Mouse (Mus musculus) MN1 (cell line): ENCODE data around the gene Osbpl9.

Experiments used
- DNase-seq: peaks from one replicate; pipeline ENCODE4 v3.0.0-alpha.2; 2016; ENCODE audit warnings: low spot score

The Osbpl9 gene

GRCm38 (mm10) chr4:109103145-109103883 is 98.8 kb downstream of the Osbpl9 start:
- no peak for DNase-seq

GRCm38 (mm10) chr4:109102574-109102973 is 99.5 kb downstream of the Osbpl9 start:
- no peak for DNase-seq

- DNase-seq: no peak
Measured at GRCm38 (mm10) chr4:109098861-109099260, 103.2 kb downstream of the Osbpl9 start.

GRCm38 (mm10) chr4:109094269-109094668 is 107.8 kb downstream of the Osbpl9 start:
- no peak for DNase-seq

GRCm38 (mm10) chr4:109092344-109092743 is 109.7 kb downstream of the Osbpl9 start:
- DNase-seq: no peak

- DNase-seq: peak; percentile 6
Measured at GRCm38 (mm10) chr4:109091241-109091777, 110.8 kb downstream of the Osbpl9 start.

- DNase-seq: no peak
Measured at GRCm38 (mm10) chr4:109089999-109090398, 112.1 kb downstream of the Osbpl9 start.

GRCm38 (mm10) chr4:109089171-109089570 is 112.9 kb downstream of the Osbpl9 start:
- no peak for DNase-seq

- no peak for DNase-seq
Measured at GRCm38 (mm10) chr4:109080118-109080517, 122.0 kb downstream of the Osbpl9 start.

GRCm38 (mm10) chr4:109079676-109080075 is 122.4 kb downstream of the Osbpl9 start:
- no peak for DNase-seq

GRCm38 (mm10) chr4:109078941-109079340 is 123.1 kb downstream of the Osbpl9 start:
- DNase-seq: no peak

- DNase-seq: no peak
Measured at GRCm38 (mm10) chr4:109073296-109073695, 128.8 kb downstream of the Osbpl9 start.

- no peak for DNase-seq
Measured at GRCm38 (mm10) chr4:109072891-109073290, 129.2 kb downstream of the Osbpl9 start.

- no peak for DNase-seq
Measured at GRCm38 (mm10) chr4:109065714-109066113, 136.4 kb downstream of the Osbpl9 start.

- DNase-seq: no peak
Measured at GRCm38 (mm10) chr4:109064941-109065340, 137.1 kb downstream of the Osbpl9 start.

GRCm38 (mm10) chr4:109059255-109059821 is 142.7 kb downstream of the Osbpl9 start:
- no peak for DNase-seq

GRCm38 (mm10) chr4:109057640-109058039 is 144.4 kb downstream of the Osbpl9 start:
- DNase-seq: no peak

GRCm38 (mm10) chr4:109056351-109056750 is 145.7 kb downstream of the Osbpl9 start:
- DNase-seq: no peak

GRCm38 (mm10) chr4:109054003-109054402 is 148.1 kb downstream of the Osbpl9 start:
- no peak for DNase-seq

- no peak for DNase-seq
Measured at GRCm38 (mm10) chr4:109052282-109052681, 149.8 kb downstream of the Osbpl9 start.

- no peak for DNase-seq
Measured at GRCm38 (mm10) chr4:109048258-109048657, 153.8 kb downstream of the Osbpl9 start.

GRCm38 (mm10) chr4:109043756-109044155 is 158.3 kb downstream of the Osbpl9 start:
- no peak for DNase-seq

- DNase-seq: no peak
Measured at GRCm38 (mm10) chr4:109043294-109043693, 158.8 kb downstream of the Osbpl9 start.
